Mouse (Mus musculus): ENCODE data around the gene Hmgb1.

The Hmgb1 gene

DNA sequence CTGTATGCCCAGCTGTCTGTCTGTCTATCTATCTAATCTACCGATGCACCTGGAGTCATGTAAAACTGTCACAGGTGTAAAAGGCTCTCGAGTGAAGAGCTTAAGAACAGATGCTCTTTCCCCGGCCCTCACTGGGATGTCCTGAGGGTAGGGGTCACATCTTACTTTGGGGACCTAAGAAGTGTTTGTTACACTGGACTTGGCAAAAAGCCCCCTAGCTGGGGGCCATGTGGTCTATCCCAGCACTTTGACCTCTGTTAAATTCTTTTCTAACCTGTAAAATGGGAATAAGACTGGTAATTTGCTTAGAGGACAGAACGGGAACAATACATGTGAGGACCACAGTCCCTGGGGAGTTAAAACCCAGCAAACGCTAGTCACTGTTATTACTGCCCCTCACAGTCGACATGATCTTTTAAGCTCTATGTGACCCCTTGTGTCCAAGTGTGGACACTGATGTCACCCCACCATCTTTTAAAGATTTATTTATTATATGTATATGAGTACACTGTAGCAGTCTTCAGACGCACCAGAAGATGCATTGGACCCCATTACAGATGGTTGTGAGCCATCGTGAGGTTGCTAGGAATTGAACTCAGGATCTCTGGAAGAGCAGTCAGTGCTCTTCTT is 80.1 kb downstream of the Hmgb1 start:
- no peak for DNase-seq (ENCODE audit: low spot score in 2 of 2)

DNA sequence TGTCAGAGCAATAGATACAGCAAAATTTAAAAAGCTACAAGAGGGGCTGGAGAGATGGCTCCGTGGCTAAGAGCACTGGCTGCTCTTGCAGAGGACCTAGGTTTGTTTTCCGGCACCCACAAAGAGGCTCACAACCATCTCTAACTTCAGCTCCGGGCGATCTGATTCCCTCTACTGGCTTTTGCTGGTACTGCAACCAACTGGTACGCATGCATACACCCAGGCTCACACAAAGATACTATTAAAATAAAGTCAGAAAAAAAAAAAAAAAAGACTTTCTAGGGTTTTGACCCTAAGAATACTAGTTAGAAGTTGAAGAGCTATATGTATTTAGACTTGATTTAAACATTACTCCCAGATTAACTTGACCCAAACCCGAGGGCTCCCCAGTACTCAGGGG is 82.4 kb downstream of the Hmgb1 start:
- no peak for DNase-seq (ENCODE audit: low spot score in 2 of 2)

DNA sequence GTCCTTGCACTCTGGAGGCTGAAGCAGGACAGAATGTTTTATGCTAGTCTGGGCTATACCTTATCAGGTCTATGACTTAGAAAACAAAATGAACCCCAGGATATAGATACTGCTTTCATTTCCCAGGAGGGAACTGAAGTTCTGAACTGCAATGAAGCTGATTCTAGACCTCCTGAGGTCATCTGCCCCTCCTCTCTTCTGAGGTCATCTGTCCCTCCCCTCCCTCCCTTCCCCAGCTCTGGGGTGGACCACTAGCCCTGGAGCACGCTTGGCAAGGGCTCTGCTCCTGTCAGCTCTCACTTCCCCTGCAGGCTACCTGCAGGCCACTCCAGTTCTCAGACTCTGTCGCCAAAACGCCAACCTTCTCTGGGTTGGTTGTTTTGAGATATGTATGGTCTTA is 84.2 kb downstream of the Hmgb1 start:
- DNase-seq (ENCODE audit: low spot score in 2 of 2), result no peak

DNA sequence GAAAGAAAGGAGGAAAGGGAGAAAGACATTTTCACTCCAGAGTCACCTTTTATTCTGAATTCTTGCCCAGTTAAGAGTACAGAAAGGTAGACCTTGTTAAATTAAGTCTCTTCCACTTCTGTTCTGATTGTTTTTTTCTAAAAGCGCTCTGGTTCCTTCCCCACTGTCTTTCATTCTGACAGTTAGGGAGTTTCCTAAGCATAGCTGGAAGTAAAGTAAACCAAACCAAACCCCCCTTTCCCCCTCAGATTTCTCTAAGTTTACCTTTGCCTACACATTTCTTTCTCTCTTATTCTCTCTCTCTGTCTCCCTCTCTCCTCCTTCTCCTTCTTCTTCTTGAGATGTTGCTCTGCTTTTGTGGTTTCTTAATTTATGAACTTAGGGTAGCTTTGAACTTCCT is 85.3 kb downstream of the Hmgb1 start:
- DNase-seq (ENCODE audit: low spot score in 2 of 2), result no peak

DNA sequence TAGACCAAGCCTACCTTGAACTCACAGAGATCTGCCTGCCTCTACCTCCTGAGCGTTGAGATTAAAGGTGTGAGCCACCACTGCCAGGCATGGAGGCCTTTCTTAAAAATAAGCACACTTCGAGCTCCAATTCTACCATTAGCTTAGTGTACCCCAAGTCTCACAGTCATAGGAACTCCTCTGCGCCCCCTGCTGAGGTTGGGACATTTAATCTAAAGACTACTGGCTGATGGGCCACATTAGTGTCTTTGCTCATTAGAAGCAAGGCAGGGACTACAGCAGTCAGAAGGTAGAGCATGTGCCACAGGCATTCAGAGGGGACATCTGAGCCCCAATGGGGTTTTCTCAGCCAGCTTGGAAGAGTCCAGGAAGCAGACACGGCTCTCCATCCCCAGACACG is 86.4 kb downstream of the Hmgb1 start:
- DNase-seq (ENCODE audit: low spot score in 2 of 2), result no peak

DNA sequence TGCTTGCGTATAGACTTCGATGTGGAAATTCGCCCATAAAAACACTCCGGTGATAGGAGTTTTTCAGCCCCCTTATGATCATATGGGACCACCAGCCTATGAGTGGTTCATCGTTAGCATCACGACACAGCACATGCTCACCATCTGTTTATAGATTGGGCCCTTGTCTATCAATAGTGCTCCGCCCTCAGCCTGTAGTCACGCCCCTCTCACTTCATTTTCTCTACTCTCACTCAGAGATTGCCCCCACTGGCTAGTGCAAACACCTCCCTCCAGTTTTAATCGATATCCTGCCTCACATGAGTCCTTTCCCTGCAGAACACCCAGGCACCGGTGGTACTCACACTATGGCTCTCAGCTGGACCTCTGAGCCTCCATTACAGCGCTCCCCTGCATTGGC is 88.0 kb downstream of the Hmgb1 start:
- no peak for DNase-seq (ENCODE audit: low spot score in 2 of 2)

DNA sequence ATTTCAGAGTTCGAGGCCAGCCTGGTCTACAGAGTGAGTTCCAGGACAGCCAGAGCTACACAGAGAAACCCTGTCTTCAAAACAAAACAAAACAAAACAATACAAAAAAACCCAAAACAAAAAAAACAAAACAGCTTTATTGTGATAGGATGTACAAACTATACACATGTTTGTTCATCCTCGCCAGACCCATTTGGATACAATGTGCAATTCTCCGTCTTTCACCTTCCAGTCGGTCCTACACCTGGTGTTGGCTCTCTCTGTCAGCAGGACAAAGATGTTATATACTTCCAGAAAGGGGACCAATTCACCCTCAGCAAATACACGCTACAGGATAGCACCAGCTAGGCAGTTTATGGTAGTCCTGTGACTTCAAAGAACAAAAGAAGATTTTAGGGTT is 91.4 kb downstream of the Hmgb1 start:
- DNase-seq (ENCODE audit: low spot score in 2 of 2), result no peak

DNA sequence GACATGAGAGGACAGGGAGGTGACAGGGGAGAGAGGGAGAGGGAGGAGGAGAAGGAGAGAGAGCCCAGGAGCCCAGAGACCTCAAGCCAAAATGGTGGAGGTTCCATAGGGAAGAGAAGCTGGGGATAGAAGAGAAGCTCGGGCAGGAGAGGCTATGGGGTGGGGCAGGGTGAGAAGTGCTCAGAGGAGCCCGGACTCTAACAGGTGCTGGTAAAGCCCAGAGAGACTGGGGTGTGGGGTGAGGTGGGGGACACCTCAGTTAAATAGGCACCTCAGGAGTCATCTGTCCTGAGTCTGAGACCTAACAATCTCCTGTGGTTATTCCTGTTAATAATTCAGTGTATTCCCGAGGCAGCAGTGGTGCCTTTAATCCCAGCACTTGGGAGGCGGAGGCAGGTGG is 91.8 kb downstream of the Hmgb1 start:
- no peak for DNase-seq (ENCODE audit: low spot score in 2 of 2)

DNA sequence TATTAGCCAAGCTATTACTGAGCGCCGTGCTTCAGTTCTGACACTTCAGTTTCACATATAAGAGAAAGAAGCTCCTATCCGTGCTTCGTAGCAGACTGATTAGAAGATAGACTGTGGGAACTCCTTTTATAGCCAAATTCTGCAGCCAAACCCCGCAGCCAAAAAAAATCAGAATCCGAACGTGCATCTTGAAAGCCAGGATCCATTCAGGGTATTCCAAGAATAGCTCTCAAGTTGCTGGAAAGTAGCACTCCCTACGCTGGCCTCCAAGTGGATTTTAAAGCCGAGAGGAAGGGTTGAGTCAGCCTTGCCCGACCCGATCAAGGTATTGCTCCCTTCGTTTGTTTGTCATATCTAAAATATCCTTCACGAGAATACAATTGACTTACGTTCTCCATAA is 93.0 kb downstream of the Hmgb1 start:
- DNase-seq (ENCODE audit: low spot score in 2 of 2), result no peak

DNA sequence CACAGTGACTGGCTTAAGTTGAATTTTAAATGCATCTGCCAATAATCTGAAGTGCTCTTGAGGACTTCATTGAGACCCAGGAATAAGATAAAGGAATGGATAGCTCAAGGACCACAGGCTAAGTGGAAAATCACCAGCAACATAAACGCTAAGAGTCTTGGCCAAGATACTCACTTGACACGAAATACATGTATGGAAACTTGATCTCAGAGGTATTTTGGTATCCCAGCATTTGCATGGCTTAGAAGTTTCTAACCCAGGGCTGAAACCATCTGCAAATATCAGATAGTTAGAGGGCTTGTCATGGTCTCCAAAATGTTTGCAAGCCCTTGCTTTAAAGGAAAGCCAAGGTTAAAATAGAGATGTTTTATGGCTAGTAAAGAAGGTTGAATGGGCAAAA is 94.4 kb downstream of the Hmgb1 start:
- DNase-seq (ENCODE audit: low spot score in 2 of 2), result no peak

DNA sequence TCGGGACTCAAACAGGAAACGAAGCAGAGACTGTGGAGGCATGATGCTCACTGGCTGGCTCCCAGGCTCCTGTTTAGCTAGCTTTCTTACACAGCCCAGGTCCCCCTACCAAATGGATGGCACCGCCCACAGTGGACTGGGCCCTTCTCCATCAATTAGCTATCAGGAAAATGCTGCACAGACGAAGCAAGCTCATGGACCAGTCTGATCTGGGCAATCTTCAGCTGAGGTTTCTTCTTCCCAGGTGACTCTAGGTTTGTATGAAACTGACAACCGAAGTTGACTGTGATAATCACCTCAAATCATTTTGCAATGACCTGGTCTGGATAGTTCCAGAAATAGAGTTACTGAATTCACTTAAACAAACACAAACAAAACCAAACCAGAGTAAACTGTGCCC is 94.8 kb downstream of the Hmgb1 start:
- no peak for DNase-seq (ENCODE audit: low spot score in 2 of 2)

DNA sequence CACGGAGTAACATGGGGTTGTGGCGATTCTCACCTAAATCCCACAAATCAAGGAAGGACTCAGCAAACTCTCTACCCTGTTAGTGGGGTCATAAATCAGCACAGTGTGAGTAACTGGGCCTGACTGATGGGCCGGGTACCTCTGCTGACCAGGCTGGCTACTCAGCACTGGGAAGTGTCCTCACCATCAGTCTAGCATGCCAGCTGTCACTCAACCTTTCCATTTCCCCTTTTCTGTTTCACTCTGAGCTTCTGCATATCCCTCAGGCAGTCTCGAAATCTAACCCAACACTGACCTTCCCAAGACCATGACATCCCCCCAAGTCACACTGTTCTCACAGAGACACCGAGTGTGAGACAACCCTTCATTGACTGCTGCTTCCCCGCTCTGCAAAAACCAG is 95.4 kb downstream of the Hmgb1 start:
- no peak for DNase-seq (ENCODE audit: low spot score in 2 of 2)

DNA sequence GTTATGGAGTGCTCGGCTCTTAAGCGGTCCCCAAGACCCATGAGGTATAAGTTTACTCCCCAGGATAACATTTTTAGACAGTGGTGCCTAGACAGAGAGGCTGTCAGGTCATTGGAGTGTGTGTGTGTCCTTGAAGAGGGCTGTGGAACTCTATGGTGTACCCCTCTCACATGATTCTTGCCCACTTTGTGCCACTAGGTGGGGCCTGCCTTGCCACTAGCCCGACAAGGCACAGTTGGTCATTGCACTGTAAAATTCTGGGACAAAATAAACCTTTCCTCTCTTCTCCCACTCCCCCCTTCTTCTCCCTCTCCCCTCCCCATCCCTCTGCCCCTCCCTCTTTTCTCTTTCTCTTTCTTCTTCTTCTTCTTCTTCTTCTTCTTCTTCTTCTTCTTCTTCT is 96.1 kb downstream of the Hmgb1 start:
- no peak for DNase-seq (ENCODE audit: low spot score in 2 of 2)

DNA sequence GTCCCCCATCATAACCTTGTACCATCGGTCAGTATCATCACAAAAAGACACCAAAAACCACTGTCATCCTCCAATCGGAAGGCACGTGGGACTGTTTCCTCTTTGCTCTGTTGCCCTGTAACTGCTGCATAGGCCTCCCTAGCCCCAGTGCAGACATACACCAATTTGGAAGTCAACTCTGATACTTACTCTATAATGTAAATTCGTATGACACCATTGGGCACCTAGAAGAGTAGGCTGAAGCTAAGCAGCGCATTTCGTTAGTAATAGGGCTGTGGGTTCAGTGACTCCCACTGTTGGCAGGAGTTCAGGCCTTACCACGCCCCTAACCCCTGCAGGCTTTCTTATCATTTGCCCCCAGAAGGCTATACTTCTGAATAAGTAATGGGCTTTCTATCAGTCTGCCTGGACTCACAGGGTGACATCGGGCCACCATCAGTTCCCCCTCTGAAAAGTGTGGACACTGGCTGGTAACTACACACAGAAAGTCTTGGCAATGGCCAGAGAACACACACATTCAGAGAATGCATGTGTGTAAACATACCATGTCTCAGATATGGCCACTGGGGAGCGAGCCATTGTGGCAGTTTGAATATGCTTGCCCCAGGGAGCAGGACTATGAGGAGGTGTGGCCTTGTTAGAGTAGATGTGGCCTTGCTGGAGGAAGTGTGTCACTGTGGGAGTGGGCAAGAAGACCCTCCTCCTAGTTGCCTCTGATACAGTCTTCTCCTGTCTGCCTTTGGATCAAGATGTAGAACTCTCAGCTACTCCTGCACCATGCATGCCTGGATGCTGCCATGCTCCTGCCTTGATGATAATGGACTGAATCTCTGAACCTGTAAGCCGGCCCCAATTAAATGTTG is 97.7 kb downstream of the Hmgb1 start:
- no peak for DNase-seq (ENCODE audit: low spot score in 2 of 2)

DNA sequence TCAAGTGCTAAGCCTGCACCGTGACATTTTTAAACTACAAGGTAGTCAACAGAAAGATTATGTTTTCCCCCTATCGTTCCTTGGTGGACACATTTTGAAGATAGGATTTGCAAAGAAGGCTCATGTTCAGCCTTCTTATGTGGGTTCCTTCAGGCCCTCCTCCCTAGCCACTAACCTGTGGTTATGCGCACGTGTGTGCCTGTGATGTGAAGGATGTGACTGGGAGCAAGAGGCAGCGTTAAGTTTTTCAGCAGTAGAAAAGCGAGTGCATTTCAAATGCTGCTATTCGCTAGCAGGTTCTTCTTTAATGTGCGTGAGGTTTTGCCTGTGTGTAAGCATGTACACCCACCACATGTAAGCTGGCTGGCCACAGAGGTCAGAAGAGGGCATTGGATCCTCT is 103.8 kb downstream of the Hmgb1 start:
- DNase-seq (ENCODE audit: low spot score in 2 of 2), result no peak

DNA sequence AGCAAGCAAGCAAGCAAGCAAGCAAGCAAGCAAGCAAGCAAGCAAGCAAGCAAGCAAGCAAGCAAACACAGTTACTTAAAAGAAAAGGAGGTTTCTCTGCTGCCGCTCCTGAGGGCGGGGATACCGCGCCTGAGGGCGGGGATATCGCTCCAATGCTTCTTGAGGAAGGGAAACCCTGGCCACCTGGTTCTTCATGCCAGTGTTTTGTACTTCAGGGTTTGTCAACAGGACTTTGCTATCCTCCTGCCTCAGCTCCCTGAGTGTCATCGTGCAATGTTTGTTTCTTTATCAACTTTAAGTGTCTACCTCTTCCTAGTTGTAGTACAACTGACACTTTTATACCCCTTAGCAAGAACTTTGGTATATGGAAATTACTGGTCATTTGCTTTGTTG is 104.5 kb downstream of the Hmgb1 start:
- no peak for DNase-seq (ENCODE audit: low spot score in 2 of 2)

DNA sequence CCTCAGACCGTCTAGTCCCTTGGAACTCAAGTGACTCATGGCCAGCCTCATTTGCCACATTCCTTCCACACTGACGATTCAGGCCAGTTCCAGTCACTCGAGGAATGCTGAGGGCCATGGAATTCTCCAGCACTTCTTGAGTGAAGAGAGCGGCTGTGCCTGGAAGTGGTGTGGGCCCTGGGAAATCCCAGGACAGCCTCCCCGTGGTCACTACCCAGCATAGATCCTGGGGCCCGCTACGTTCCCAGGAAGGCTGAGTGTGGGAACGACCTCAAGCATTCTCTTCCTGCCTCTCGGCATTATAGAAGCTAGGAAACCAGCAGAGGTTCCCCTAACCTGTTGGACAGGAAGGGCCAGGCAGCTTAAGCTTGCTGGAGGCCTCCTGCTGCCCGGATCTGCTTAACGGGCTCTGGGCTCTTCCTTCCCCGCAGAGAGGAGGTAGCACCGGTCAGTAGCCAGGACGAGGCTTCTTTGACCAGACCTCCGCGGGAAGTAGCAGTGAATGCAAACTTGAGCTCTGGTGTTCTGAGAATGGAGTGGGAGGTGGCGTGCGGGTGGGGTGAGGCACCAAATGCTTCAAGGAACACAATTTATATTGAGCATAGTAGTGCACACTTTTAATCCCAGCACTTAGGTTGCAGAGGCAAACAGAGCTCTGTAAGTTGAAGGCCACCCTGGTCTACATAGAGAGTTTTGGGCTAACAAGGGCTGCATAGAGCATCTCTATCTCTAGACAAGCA is 105.1 kb downstream of the Hmgb1 start:
- DNase-seq (ENCODE audit: low spot score in 2 of 2), result no peak

DNA sequence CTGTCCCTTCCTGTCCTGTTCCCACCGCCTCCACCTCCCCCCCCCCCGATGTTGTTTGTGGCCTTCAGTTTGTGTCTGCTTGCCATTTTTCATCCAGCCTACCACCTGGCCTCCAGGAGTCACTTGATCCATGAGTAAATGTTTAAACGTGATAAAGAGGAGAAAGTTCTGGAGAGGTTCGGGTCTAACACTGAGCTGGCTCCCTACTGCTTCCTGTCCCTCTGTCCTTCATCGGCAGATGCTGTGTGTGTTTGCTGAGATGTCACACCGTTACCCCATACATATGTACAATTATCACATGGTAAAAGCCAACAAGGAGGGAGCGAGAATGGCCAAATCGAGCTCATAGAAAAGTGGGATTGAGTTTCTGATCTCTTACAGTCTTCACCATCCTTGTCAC is 107.2 kb downstream of the Hmgb1 start:
- DNase-seq (ENCODE audit: low spot score in 2 of 2), result no peak

DNA sequence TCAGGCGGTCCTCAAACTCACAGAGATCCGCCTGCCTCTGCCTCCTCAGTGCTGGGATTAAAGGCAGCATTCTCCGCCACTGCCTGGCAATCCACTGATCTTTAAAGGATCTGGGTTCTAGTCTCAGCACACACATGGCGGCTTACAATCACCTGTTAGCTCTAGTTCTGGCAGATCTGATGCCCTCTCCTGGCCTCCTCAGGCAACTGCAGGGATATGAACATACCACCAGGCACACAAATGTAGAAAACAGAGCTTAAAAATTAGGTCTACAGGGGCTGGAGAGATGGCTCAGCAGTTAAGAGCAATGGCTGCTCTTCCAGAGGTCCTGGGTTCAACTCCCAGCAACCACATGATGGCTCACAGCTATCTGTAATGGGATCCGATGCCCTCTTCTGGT is 112.7 kb downstream of the Hmgb1 start:
- DNase-seq (ENCODE audit: low spot score in 2 of 2), result no peak

DNA sequence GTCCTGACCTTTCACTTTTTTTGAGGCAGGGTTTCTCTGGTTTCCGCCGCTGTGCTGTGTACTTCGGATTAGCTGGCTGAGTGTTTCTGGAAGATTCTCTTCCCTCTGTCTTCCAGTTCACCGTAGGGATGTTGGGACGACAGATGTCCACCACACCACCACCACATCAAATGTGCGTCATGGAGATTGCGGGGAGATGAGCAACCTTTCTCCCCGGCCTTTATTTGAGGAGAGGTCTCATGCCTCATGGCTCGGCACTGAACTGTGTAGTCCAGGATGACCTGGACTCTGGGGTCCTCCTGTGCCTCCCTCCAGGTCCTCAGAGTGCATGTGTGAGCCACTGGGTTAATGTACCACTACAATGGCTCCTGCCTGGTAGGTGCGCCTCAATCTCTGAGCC is 115.5 kb downstream of the Hmgb1 start:
- no peak for DNase-seq (ENCODE audit: low spot score in 2 of 2)

DNA sequence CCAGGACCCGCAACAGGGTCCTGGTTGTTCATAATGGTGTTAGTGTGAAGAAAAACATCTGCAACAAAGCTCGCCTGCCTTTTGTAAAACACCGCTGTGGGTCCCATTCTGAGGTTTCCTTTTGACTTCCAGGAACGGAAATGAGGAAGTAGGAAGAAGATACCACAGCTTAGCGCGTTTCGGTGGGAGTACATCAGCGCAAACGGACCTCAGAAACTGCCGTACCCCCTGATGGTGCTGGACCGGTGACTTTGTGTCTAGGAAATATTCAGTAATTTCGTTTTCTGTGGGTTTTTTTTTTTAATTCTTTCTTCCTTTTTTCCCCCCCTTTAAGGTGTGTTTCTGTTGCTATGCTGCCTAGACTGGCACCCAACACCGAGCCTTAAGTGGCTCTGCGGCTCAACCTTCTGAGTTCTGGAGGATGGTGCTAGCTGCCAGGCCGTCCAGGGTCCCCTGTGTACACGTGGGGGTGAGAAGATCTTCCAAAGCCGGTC is 116.0 kb downstream of the Hmgb1 start:
- DNase-seq (ENCODE audit: low spot score in 2 of 2), result no peak

DNA sequence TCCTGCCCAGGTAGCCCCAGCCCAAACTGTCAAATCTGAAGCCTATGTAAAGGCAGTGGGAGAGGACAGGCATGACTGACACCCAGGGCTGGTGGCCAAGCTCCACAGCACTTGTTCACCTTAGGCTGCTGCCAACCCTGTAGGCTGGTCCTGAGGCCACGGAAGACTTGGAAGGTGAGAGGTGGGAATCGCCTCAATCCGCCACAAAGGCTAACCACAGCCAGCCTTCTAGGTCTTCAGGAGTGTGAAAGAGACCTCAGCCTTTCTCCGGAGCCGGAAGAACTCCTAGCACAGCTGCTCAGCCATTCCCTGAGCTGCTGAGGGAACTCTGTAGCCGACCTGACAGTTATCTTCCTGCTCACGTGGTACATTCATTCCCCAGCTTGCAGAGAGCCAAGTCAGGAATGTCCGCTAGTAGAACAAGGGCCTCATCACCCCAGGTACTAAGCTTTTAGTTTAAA is 116.8 kb downstream of the Hmgb1 start:
- DNase-seq (ENCODE audit: low spot score in 2 of 2), result peak in 1 of 2 experiments; percentile 20

DNA sequence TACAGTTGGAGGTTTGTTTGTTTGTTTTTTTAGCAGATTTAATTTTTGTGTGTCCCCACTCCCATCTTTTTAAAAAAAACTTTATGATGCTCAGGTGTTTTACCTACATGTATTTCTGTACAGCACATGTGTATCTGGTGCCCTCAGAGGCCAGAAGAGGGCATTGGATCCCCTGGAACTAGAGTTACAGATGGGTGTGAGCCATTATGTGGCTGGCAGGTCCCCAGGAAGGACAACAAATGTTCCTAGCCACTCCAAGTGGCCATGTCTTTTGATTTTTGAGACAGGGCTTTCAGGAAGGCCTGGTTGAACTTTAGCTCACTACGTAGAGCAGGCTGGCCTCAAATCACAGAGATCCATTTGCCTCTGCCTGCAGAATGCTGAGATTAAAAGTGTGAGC is 121.5 kb downstream of the Hmgb1 start:
- DNase-seq (ENCODE audit: low spot score in 2 of 2), result no peak
